Mouse (Mus musculus) limb, embryonic 12.5 days (tissue): Measurements from ENCODE around the gene Syt17. TPM values are rescaled to one million over a fixed set of nuclear protein-coding genes. Genes with fewer than 3 reads are reported as not detected.

Experiments
- ATAC-seq: fragments of 200-750 bp; cut with Nextera tagmentation; 2 replicates; pipeline ENCODE4 v1.8.0; 2017; ENCODE audit warnings: low read depth, moderate TSS enrichment; ENCODE audit not compliant: insufficient number of reproducible peaks, insufficient read depth, low FRiP score, low TSS enrichment
- H3K27ac ChIP-seq: fragments of 300-500 bp; sonication (generic); 2 replicates; pipeline ENCODE4 v1.5.1; 2016; ENCODE audit warnings: mild to moderate bottlenecking, moderate library complexity
- H3K27me3 ChIP-seq: fragments of 300-500 bp; sonication (generic); 2 replicates; pipeline ENCODE4 v1.6.1; 2016; ENCODE audit warnings: mild to moderate bottlenecking, moderate library complexity
- H3K36me3 ChIP-seq: fragments of 300-500 bp; sonication (generic); 2 replicates; pipeline ENCODE4 v1.6.1; 2016; ENCODE audit warnings: mild to moderate bottlenecking, moderate library complexity
- H3K4me1 ChIP-seq: fragments of 300-500 bp; sonication (generic); replicated peaks from 2 replicates; pipeline ENCODE4 v1.6.1; 2016
- H3K4me2 ChIP-seq: fragments of 300-500 bp; sonication (generic); 2 replicates; pipeline ENCODE4 v1.6.1; 2016; ENCODE audit warnings: mild to moderate bottlenecking, moderate library complexity
- H3K4me3 ChIP-seq: fragments of 300-500 bp; sonication (generic); replicated peaks from 2 replicates; pipeline ENCODE4 v1.5.1; 2016; ENCODE audit warnings: mild to moderate bottlenecking
- H3K9ac ChIP-seq: fragments of 300-500 bp; sonication (generic); replicated peaks from 2 replicates; pipeline ENCODE4 v1.6.1; 2016; ENCODE audit warnings: mild to moderate bottlenecking, moderate library complexity
- H3K9me3 ChIP-seq: fragments of 300-500 bp; sonication (generic); 2 replicates; pipeline ENCODE4 v1.6.1; 2016; ENCODE audit warnings: mild to moderate bottlenecking, moderate library complexity
- WGBS: fragments of 180-500 bp; shearing (Covaris S2); methylation state at CpG from one replicate; pipeline ENCODE4 v1.1.7; 2016; 5-methylcytosine and 5-hydroxymethylcytosine counted together
- polyA plus RNA-seq: library from polyadenylated mRNA; unstranded; fragments of >200 nt; fragmentation: Nextera tagmentation; extraction: Ambion mirVana; gene quantifications from 2 replicates; pipeline ENCODE4 v1.2.1, GENCODE M21; 2016

Syt17 gene
- polyA plus RNA-seq, 1 experiment from 2014 or later: 1.7 TPM

- no peak overlapping the region for H3K27ac ChIP-seq
- H3K4me2 ChIP-seq: no peak overlapping the region
- ATAC-seq: no peak
- no peaks in the 10 kb centered on the region for H3K4me1 ChIP-seq
- H3K27me3 ChIP-seq: no peaks in the 10 kb centered on the region
- H3K4me3 ChIP-seq: no peak overlapping the region
- 80% methylated on average over 3 of the region's 3 CpGs for WGBS
- no peak overlapping the region for H3K9ac ChIP-seq
- H3K9me3 ChIP-seq: 0 out of 2 replicates have a peak, but pooled peaks cover 3% of the 10 kb centered on the region
- no peaks in the 10 kb centered on the region for H3K36me3 ChIP-seq
Measured at GRCm38 (mm10) chr7:118414183-118414582, 33.8 kb downstream of the Syt17 start.

GRCm38 (mm10) chr7:118411877-118412276 is 36.1 kb downstream of the Syt17 start:
- H3K36me3 ChIP-seq: no peaks in the 10 kb centered on the region
- H3K4me1 ChIP-seq: no peaks in the 10 kb centered on the region
- no peak overlapping the region for H3K9ac ChIP-seq
- 0 out of 2 replicates have a peak, but pooled peaks cover 3% of the 10 kb centered on the region for H3K9me3 ChIP-seq
- H3K4me2 ChIP-seq: no peak overlapping the region
- 84% methylated on average over 3 of the region's 3 CpGs for WGBS
- H3K27me3 ChIP-seq: no peaks in the 10 kb centered on the region
- no peak overlapping the region for H3K4me3 ChIP-seq
- no peak overlapping the region for H3K27ac ChIP-seq
- no peak for ATAC-seq

- Histone ChIP-seq H3K9ac (no peak overlapping the region), H3K9me3 (0 out of 2 replicates have a peak, but pooled peaks cover 3% of the 10 kb centered on the region), H3K4me3 (no peak overlapping the region), H3K36me3 (no peaks in the 10 kb centered on the region), H3K4me1 (peaks cover 5% of the 10 kb centered on the region), H3K4me2 (no peak overlapping the region), H3K27ac (no peak overlapping the region), H3K27me3 (no peaks in the 10 kb centered on the region)
- 39% methylated on average over 2 of the region's 2 CpGs for WGBS
- ATAC-seq: no peak
Measured at GRCm38 (mm10) chr7:118409421-118409820, 38.6 kb downstream of the Syt17 start.

- ATAC-seq: no peak
- Histone ChIP-seq H3K4me2 (no peak overlapping the region), H3K27me3 (no peaks in the 10 kb centered on the region), H3K4me3 (no peak overlapping the region), H3K9ac (no peak overlapping the region), H3K4me1 (peaks cover 23% of the 10 kb centered on the region), H3K36me3 (no peaks in the 10 kb centered on the region), H3K9me3 (0 out of 2 replicates have a peak, but pooled peaks cover 3% of the 10 kb centered on the region), H3K27ac (no peak overlapping the region)
Measured at GRCm38 (mm10) chr7:118405251-118405650, 42.8 kb downstream of the Syt17 start.

- H3K4me1 ChIP-seq: peaks cover 23% of the 10 kb centered on the region
- no peak overlapping the region for H3K9ac ChIP-seq
- H3K36me3 ChIP-seq: no peaks in the 10 kb centered on the region
- H3K4me3 ChIP-seq: no peak overlapping the region
- WGBS: 18% methylated on average over 3 of the region's 3 CpGs
- peak overlapping the region; percentile 72 for H3K27ac ChIP-seq
- ATAC-seq: peak; percentile 72
- no peaks in the 10 kb centered on the region for H3K27me3 ChIP-seq
- H3K4me2 ChIP-seq: no peak overlapping the region
- no peaks in the 10 kb centered on the region for H3K9me3 ChIP-seq
Measured at GRCm38 (mm10) chr7:118402576-118403022, 45.4 kb downstream of the Syt17 start.

GRCm38 (mm10) chr7:118401949-118402348 is 46.1 kb downstream of the Syt17 start:
- Histone ChIP-seq H3K4me1 (peaks cover 23% of the 10 kb centered on the region), H3K36me3 (no peaks in the 10 kb centered on the region), H3K27ac (peak overlapping the region; percentile 72), H3K9me3 (no peaks in the 10 kb centered on the region), H3K4me2 (no peak overlapping the region), H3K4me3 (no peak overlapping the region), H3K9ac (no peak overlapping the region), H3K27me3 (no peaks in the 10 kb centered on the region)
- no peak for ATAC-seq
- WGBS: 29% methylated on average over 5 of the region's 5 CpGs

GRCm38 (mm10) chr7:118399764-118400163 is 48.3 kb downstream of the Syt17 start:
- H3K9me3 ChIP-seq: no peaks in the 10 kb centered on the region
- no peak overlapping the region for H3K9ac ChIP-seq
- no peaks in the 10 kb centered on the region for H3K36me3 ChIP-seq
- ATAC-seq: no peak
- H3K27me3 ChIP-seq: no peaks in the 10 kb centered on the region
- H3K4me2 ChIP-seq: no peak overlapping the region
- 85% methylated on average over 9 of the region's 9 CpGs for WGBS
- H3K4me1 ChIP-seq: peaks cover 18% of the 10 kb centered on the region
- no peak overlapping the region for H3K27ac ChIP-seq
- H3K4me3 ChIP-seq: no peak overlapping the region

- Histone ChIP-seq H3K4me2 (no peak overlapping the region), H3K4me3 (no peak overlapping the region), H3K4me1 (no peaks in the 10 kb centered on the region), H3K27ac (no peak overlapping the region), H3K9ac (no peak overlapping the region), H3K9me3 (no peaks in the 10 kb centered on the region), H3K36me3 (no peaks in the 10 kb centered on the region), H3K27me3 (no peaks in the 10 kb centered on the region)
- WGBS: 88% methylated on average over 5 of the region's 5 CpGs
- no peak for ATAC-seq
Measured at GRCm38 (mm10) chr7:118390705-118391104, 57.3 kb downstream of the Syt17 start.

GRCm38 (mm10) chr7:118380996-118381395 is 67.0 kb downstream of the Syt17 start:
- H3K36me3 ChIP-seq: no peaks in the 10 kb centered on the region

GRCm38 (mm10) chr7:118380056-118380455 is 68.0 kb downstream of the Syt17 start:
- Histone ChIP-seq H3K4me1 (no peaks in the 10 kb centered on the region), H3K4me3 (no peak overlapping the region), H3K36me3 (no peaks in the 10 kb centered on the region), H3K9me3 (no peaks in the 10 kb centered on the region), H3K27ac (no peak overlapping the region), H3K27me3 (no peaks in the 10 kb centered on the region), H3K4me2 (no peak overlapping the region), H3K9ac (no peak overlapping the region)
- 82% methylated on average over 3 of the region's 3 CpGs for WGBS
- ATAC-seq: no peak

More at GRCm38 (mm10) chr7:118380996-118381395, 67.0 kb downstream of the Syt17 start:
- Histone ChIP-seq H3K9me3 (no peaks in the 10 kb centered on the region), H3K4me3 (no peak overlapping the region), H3K9ac (no peak overlapping the region), H3K27ac (no peak overlapping the region), H3K4me2 (no peak overlapping the region), H3K4me1 (no peaks in the 10 kb centered on the region), H3K27me3 (no peaks in the 10 kb centered on the region)
- no peak for ATAC-seq
- WGBS: 91% methylated on average over 5 of the region's 5 CpGs

- H3K27ac ChIP-seq: no peak overlapping the region
- H3K36me3 ChIP-seq: no peaks in the 10 kb centered on the region
- H3K4me2 ChIP-seq: no peak overlapping the region
- WGBS: 94% methylated on average over 4 of the region's 4 CpGs
- no peaks in the 10 kb centered on the region for H3K27me3 ChIP-seq
- no peak for ATAC-seq
- H3K9me3 ChIP-seq: no peaks in the 10 kb centered on the region
- H3K4me3 ChIP-seq: no peak overlapping the region
- no peak overlapping the region for H3K9ac ChIP-seq
- H3K4me1 ChIP-seq: no peaks in the 10 kb centered on the region
Measured at GRCm38 (mm10) chr7:118376590-118376989, 71.4 kb downstream of the Syt17 start.

GRCm38 (mm10) chr7:118375341-118375740 is 72.7 kb downstream of the Syt17 start:
- Histone ChIP-seq H3K4me3 (no peak overlapping the region), H3K4me1 (no peaks in the 10 kb centered on the region), H3K9ac (no peak overlapping the region), H3K4me2 (no peak overlapping the region), H3K27ac (no peak overlapping the region), H3K36me3 (no peaks in the 10 kb centered on the region), H3K9me3 (no peaks in the 10 kb centered on the region), H3K27me3 (no peaks in the 10 kb centered on the region)
- 90% methylated on average over 3 of the region's 3 CpGs for WGBS
- ATAC-seq: no peak
